Mouse (Mus musculus): ENCODE measurements around the gene Zc3h7a.
A peak's percentile ranks its signal among the peaks of the same experiment; 100 is the strongest.
"Not testable (repeated sequence)": the region's sequence is repeated elsewhere in the genome, so short reads cannot be mapped to it uniquely, and the experiment has no call there.

Gene Zc3h7a

GRCm38 (mm10) chr16:11176208-11176883 lies at the start of gene Zc3h7a:
Zc3h7a (minus strand) TSS chr16:11176393.
- DNase-seq (ENCODE audit: low spot score in 2 of 2): peak; percentile 80 to 81

- DNase-seq (ENCODE audit: low spot score in 2 of 2): no peak
Observed at GRCm38 (mm10) chr16:11217801-11218200, 41.6 kb upstream of the Zc3h7a start.

- DNase-seq (ENCODE audit: low spot score in 2 of 2): no peak
Observed at GRCm38 (mm10) chr16:11203600-11204390, 27.6 kb upstream of the Zc3h7a start.

GRCm38 (mm10) chr16:11202571-11203554 lies 26.7 kb upstream of the Zc3h7a start, which contains the start of gene Rsl1d1:
Rsl1d1 (minus strand) TSS chr16:11203331.
- DNase-seq (ENCODE audit: low spot score in 2 of 2): peak; percentile 80

GRCm38 (mm10) chr16:11201740-11202394 lies 25.7 kb upstream of the Zc3h7a start:
- no peak for DNase-seq (ENCODE audit: low spot score in 2 of 2)

- DNase-seq (ENCODE audit: low spot score in 2 of 2): no peak
Observed at GRCm38 (mm10) chr16:11200247-11200646, 24.1 kb upstream of the Zc3h7a start.

GRCm38 (mm10) chr16:11198467-11198866 lies 22.3 kb upstream of the Zc3h7a start:
- DNase-seq (ENCODE audit: low spot score in 2 of 2): no peak

- no peak for DNase-seq (ENCODE audit: low spot score in 2 of 2)
Observed at GRCm38 (mm10) chr16:11197052-11197451, 20.9 kb upstream of the Zc3h7a start.

GRCm38 (mm10) chr16:11193231-11193630 lies 17.0 kb upstream of the Zc3h7a start:
- DNase-seq (ENCODE audit: low spot score in 2 of 2): no peak

- DNase-seq (ENCODE audit: low spot score in 2 of 2): no peak
Observed at GRCm38 (mm10) chr16:11190150-11190549, 14.0 kb upstream of the Zc3h7a start.

GRCm38 (mm10) chr16:11177404-11177803 lies 1.2 kb upstream of the Zc3h7a start:
- no peak for DNase-seq (ENCODE audit: low spot score in 2 of 2)

GRCm38 (mm10) chr16:11176884-11177244 lies 671 bp upstream of the Zc3h7a start:
- no peak for DNase-seq (ENCODE audit: low spot score in 2 of 2)

GRCm38 (mm10) chr16:11175489-11176207 lies 545 bp downstream of the Zc3h7a start:
- peak; percentile 39 to 41 for DNase-seq (ENCODE audit: low spot score in 2 of 2)

GRCm38 (mm10) chr16:11175100-11175488 lies 1.1 kb downstream of the Zc3h7a start:
- no peak for DNase-seq (ENCODE audit: low spot score in 2 of 2)

- peak in 1 of 2 experiments; percentile 22 for DNase-seq (ENCODE audit: low spot score in 2 of 2)
Observed at GRCm38 (mm10) chr16:11174671-11175081, 1.5 kb downstream of the Zc3h7a start.

- no peak for DNase-seq (ENCODE audit: low spot score in 2 of 2)
Observed at GRCm38 (mm10) chr16:11171679-11172078, 4.5 kb downstream of the Zc3h7a start.

GRCm38 (mm10) chr16:11166431-11166830 lies 9.8 kb downstream of the Zc3h7a start:
- no peak for DNase-seq (ENCODE audit: low spot score in 2 of 2)

GRCm38 (mm10) chr16:11164695-11165255 lies 11.4 kb downstream of the Zc3h7a start:
- no peak for DNase-seq (ENCODE audit: low spot score in 2 of 2)

- not testable (repeated sequence) for DNase-seq (ENCODE audit: low spot score in 2 of 2)
Observed at GRCm38 (mm10) chr16:11157721-11158120, 18.5 kb downstream of the Zc3h7a start.

- no peak for DNase-seq (ENCODE audit: low spot score in 2 of 2)
Observed at GRCm38 (mm10) chr16:11154500-11154899, 21.7 kb downstream of the Zc3h7a start.

Measured in frontal cortex, postnatal 25 days (tissue).